Mouse (Mus musculus): ENCODE measurements at regions not wholly inside any gene's neighbourhood (a gene's known extent, or its start where the extent isn't known, plus 50 kb on each side); places are given as distances from the start of the nearest gene placed in this dataset.

GRCm38 (mm10) chr1:119259455-119259854, 162.6 kb downstream of the Inhbb start:
- no peak for DNase-seq (ENCODE audit: low spot score in 2 of 2)

- DNase-seq (ENCODE audit: low spot score in 2 of 2): peak in 1 of 2 experiments; percentile 33
These were observed 165.3 kb downstream of the Inhbb start for GRCm38 (mm10) chr1:119256769-119257168.

GRCm38 (mm10) chr1:119256097-119256473, 166.0 kb downstream of the Inhbb start:
- no peak for DNase-seq (ENCODE audit: low spot score in 2 of 2)

- DNase-seq (ENCODE audit: low spot score in 2 of 2): no peak
These were observed 166.5 kb downstream of the Inhbb start for GRCm38 (mm10) chr1:119255386-119256096.

GRCm38 (mm10) chr1:119254928-119255327, 167.1 kb downstream of the Inhbb start:
- DNase-seq (ENCODE audit: low spot score in 2 of 2): no peak

- DNase-seq (ENCODE audit: low spot score in 2 of 2): no peak
These were observed 168.6 kb downstream of the Inhbb start for GRCm38 (mm10) chr1:119253371-119253851.

GRCm38 (mm10) chr1:119252403-119252802, 169.6 kb downstream of the Inhbb start:
- no peak for DNase-seq (ENCODE audit: low spot score in 2 of 2)

GRCm38 (mm10) chr1:119251741-119252140, 170.3 kb downstream of the Inhbb start:
- no peak for DNase-seq (ENCODE audit: low spot score in 2 of 2)

GRCm38 (mm10) chr1:119248776-119249495, 173.1 kb downstream of the Inhbb start:
- no peak for DNase-seq (ENCODE audit: low spot score in 2 of 2)

GRCm38 (mm10) chr1:119247117-119247516, 174.9 kb downstream of the Inhbb start:
- DNase-seq (ENCODE audit: low spot score in 2 of 2): no peak

GRCm38 (mm10) chr1:119238463-119238862, 183.6 kb downstream of the Inhbb start:
- no peak for DNase-seq (ENCODE audit: low spot score in 2 of 2)

GRCm38 (mm10) chr1:119236787-119237186, 183.4 kb upstream of the Gli2 start:
- DNase-seq (ENCODE audit: low spot score in 2 of 2): no peak

GRCm38 (mm10) chr1:119234449-119234848, 181.0 kb upstream of the Gli2 start:
- DNase-seq (ENCODE audit: low spot score in 2 of 2): peak; percentile 37 to 51

- no peak for DNase-seq (ENCODE audit: low spot score in 2 of 2)
These were observed 173.6 kb upstream of the Gli2 start for GRCm38 (mm10) chr1:119226996-119227395.

GRCm38 (mm10) chr1:119223876-119224275, 170.5 kb upstream of the Gli2 start:
- DNase-seq (ENCODE audit: low spot score in 2 of 2): no peak

- DNase-seq (ENCODE audit: low spot score in 2 of 2): no peak
These were observed 168.5 kb upstream of the Gli2 start for GRCm38 (mm10) chr1:119221901-119222300.

- no peak for DNase-seq (ENCODE audit: low spot score in 2 of 2)
These were observed 167.6 kb upstream of the Gli2 start for GRCm38 (mm10) chr1:119221012-119221411.

GRCm38 (mm10) chr1:119219817-119220216, 166.4 kb upstream of the Gli2 start:
- DNase-seq (ENCODE audit: low spot score in 2 of 2): peak in 1 of 2 experiments; percentile 31

GRCm38 (mm10) chr1:119217387-119217786, 164.0 kb upstream of the Gli2 start:
- no peak for DNase-seq (ENCODE audit: low spot score in 2 of 2)

- peak; percentile 22 to 35 for DNase-seq (ENCODE audit: low spot score in 2 of 2)
These were observed 156.2 kb upstream of the Gli2 start for GRCm38 (mm10) chr1:119209607-119210007.

- no peak for DNase-seq (ENCODE audit: low spot score in 2 of 2)
These were observed 149.0 kb upstream of the Gli2 start for GRCm38 (mm10) chr1:119202456-119202855.

- peak; percentile 27 to 68 for DNase-seq (ENCODE audit: low spot score in 2 of 2)
These were observed 143.9 kb upstream of the Gli2 start for GRCm38 (mm10) chr1:119197415-119197700.
